Mouse (Mus musculus): Measurements from ENCODE around the gene Pnkp. TPM values are rescaled to one million over a fixed set of nuclear protein-coding genes. Genes with fewer than 3 reads are reported as not detected.

The Pnkp gene
- 68.9 to 89.5 TPM (median 71.5 TPM) in 3 replicates for total RNA-seq (2017)

GRCm38 (mm10) chr7:44857042-44857552 is at the start of gene Pnkp:
Gene Pnkp, plus strand, starts transcription at chr7:44857139.
- ATAC-seq (replicated peaks; ENCODE audit: insufficient number of reproducible peaks, low FRiP score, low TSS enrichment, poor library complexity, severe bottlenecking), result peak; percentile 34

- ATAC-seq (replicated peaks; ENCODE audit: insufficient number of reproducible peaks, low FRiP score, low TSS enrichment, poor library complexity, severe bottlenecking), result no peak
These were observed 48.0 kb upstream of the Pnkp start for GRCm38 (mm10) chr7:44808927-44809326.

GRCm38 (mm10) chr7:44809466-44809865 is 47.5 kb upstream of the Pnkp start:
- ATAC-seq (replicated peaks; ENCODE audit: insufficient number of reproducible peaks, low FRiP score, low TSS enrichment, poor library complexity, severe bottlenecking), result no peak

- no peak for ATAC-seq (replicated peaks; ENCODE audit: insufficient number of reproducible peaks, low FRiP score, low TSS enrichment, poor library complexity, severe bottlenecking)
These were observed 46.6 kb upstream of the Pnkp start for GRCm38 (mm10) chr7:44810365-44810764.

GRCm38 (mm10) chr7:44810819-44811557 is 46.0 kb upstream of the Pnkp start:
- no peak for ATAC-seq (replicated peaks; ENCODE audit: insufficient number of reproducible peaks, low FRiP score, low TSS enrichment, poor library complexity, severe bottlenecking)

GRCm38 (mm10) chr7:44812651-44813325 is 44.2 kb upstream of the Pnkp start:
- ATAC-seq (replicated peaks; ENCODE audit: insufficient number of reproducible peaks, low FRiP score, low TSS enrichment, poor library complexity, severe bottlenecking), result no peak

- ATAC-seq (replicated peaks; ENCODE audit: insufficient number of reproducible peaks, low FRiP score, low TSS enrichment, poor library complexity, severe bottlenecking), result no peak
These were observed 43.0 kb upstream of the Pnkp start for GRCm38 (mm10) chr7:44813985-44814384.

- no peak for ATAC-seq (replicated peaks; ENCODE audit: insufficient number of reproducible peaks, low FRiP score, low TSS enrichment, poor library complexity, severe bottlenecking)
These were observed 42.5 kb upstream of the Pnkp start for GRCm38 (mm10) chr7:44814423-44814822.

- ATAC-seq (replicated peaks; ENCODE audit: insufficient number of reproducible peaks, low FRiP score, low TSS enrichment, poor library complexity, severe bottlenecking), result no peak
These were observed 41.9 kb upstream of the Pnkp start for GRCm38 (mm10) chr7:44814952-44815553.

GRCm38 (mm10) chr7:44815721-44816469 is 41.0 kb upstream of the Pnkp start, which contains the start of the genes Nup62 and Il4i1:
Gene Nup62, plus strand, starts transcription at chr7:44816088.
Gene Il4i1, plus strand, starts transcription at chr7:44816387.
- peak; percentile 95 for ATAC-seq (replicated peaks; ENCODE audit: insufficient number of reproducible peaks, low FRiP score, low TSS enrichment, poor library complexity, severe bottlenecking)

GRCm38 (mm10) chr7:44816470-44817021 is 40.4 kb upstream of the Pnkp start, which contains the start of gene Atf5:
Gene Atf5, minus strand, starts transcription at chr7:44816658.
- ATAC-seq (replicated peaks; ENCODE audit: insufficient number of reproducible peaks, low FRiP score, low TSS enrichment, poor library complexity, severe bottlenecking), result no peak

- ATAC-seq (replicated peaks; ENCODE audit: insufficient number of reproducible peaks, low FRiP score, low TSS enrichment, poor library complexity, severe bottlenecking), result no peak
These were observed 39.5 kb upstream of the Pnkp start for GRCm38 (mm10) chr7:44817441-44817840.

GRCm38 (mm10) chr7:44818164-44818563 is 38.8 kb upstream of the Pnkp start:
- no peak for ATAC-seq (replicated peaks; ENCODE audit: insufficient number of reproducible peaks, low FRiP score, low TSS enrichment, poor library complexity, severe bottlenecking)

GRCm38 (mm10) chr7:44818751-44819235 is 38.1 kb upstream of the Pnkp start:
- no peak for ATAC-seq (replicated peaks; ENCODE audit: insufficient number of reproducible peaks, low FRiP score, low TSS enrichment, poor library complexity, severe bottlenecking)

GRCm38 (mm10) chr7:44819391-44819790 is 37.5 kb upstream of the Pnkp start:
- ATAC-seq (replicated peaks; ENCODE audit: insufficient number of reproducible peaks, low FRiP score, low TSS enrichment, poor library complexity, severe bottlenecking), result no peak

- no peak for ATAC-seq (replicated peaks; ENCODE audit: insufficient number of reproducible peaks, low FRiP score, low TSS enrichment, poor library complexity, severe bottlenecking)
These were observed 37.1 kb upstream of the Pnkp start for GRCm38 (mm10) chr7:44819863-44820262.

GRCm38 (mm10) chr7:44820525-44820924 is 36.4 kb upstream of the Pnkp start:
- no peak for ATAC-seq (replicated peaks; ENCODE audit: insufficient number of reproducible peaks, low FRiP score, low TSS enrichment, poor library complexity, severe bottlenecking)

- ATAC-seq (replicated peaks; ENCODE audit: insufficient number of reproducible peaks, low FRiP score, low TSS enrichment, poor library complexity, severe bottlenecking), result no peak
These were observed 35.1 kb upstream of the Pnkp start for GRCm38 (mm10) chr7:44821666-44822448.

Data from monocyte, adult 5-6 weeks (primary cell).